18 mouse cellular contexts compared by ENCODE assay signal in genomic region chr1:122055146-122055545, GRCm38 (mm10).
A peak's percentile ranks its signal among the peaks of the same experiment; 100 is the strongest.
DNase-seq lines count a peak whose midpoint lies in the region; ATAC-seq and TF ChIP-seq lines count a peak whose summit lies in the region.
"Had no signal": no experiment of that assay in that cellular context is flagged by ENCODE, and none has a peak within 500 bp of the region (broad histone marks: within the 10 kb centered on the region; RNA-seq: fewer than 3 reads in every experiment).

No protein-coding gene starts in this region.

- no peaks in the 10 kb centered on the region for H3K4me1 ChIP-seq in kidney, postnatal 0 days (replicated peaks; ENCODE audit: insufficient read depth, low read length)
- H3K4me1 ChIP-seq in kidney, embryonic 14.5 days (ENCODE audit: control insufficient read depth, insufficient read depth, low read length), result no peaks in the 10 kb centered on the region
- no peaks in the 10 kb centered on the region for H3K4me1 ChIP-seq in midbrain, postnatal 0 days (ENCODE audit: insufficient read depth, low read length)
- no peaks in the 10 kb centered on the region for H3K4me1 ChIP-seq in midbrain, embryonic 11.5 days (ENCODE audit: control insufficient read depth, insufficient read depth, low read length)
- no peaks in the 10 kb centered on the region for H3K4me1 ChIP-seq in stomach, postnatal 0 days (replicated peaks; ENCODE audit: control insufficient read depth, insufficient read depth)
- no peaks in the 10 kb centered on the region for H3K4me1 ChIP-seq in heart, embryonic 11.5 days (ENCODE audit: control insufficient read depth, insufficient read depth, low read length)
- H3K4me1 ChIP-seq: heart, embryonic 10.5 days; limb, embryonic 10.5 days; liver, embryonic 13.5 days; midbrain, embryonic 10.5 days had no signal

- H3K9ac ChIP-seq in kidney, postnatal 0 days (ENCODE audit: low read depth, low read length), result no peak overlapping the region
- H3K9ac ChIP-seq in kidney, embryonic 14.5 days (ENCODE audit: low read depth, low read length), result no peak overlapping the region
- H3K9ac ChIP-seq in midbrain, postnatal 0 days (replicated peaks; ENCODE audit: low read length, poor library complexity, severe bottlenecking), result no peak overlapping the region
- H3K9ac ChIP-seq in midbrain, embryonic 11.5 days (ENCODE audit: low read length), result no peak overlapping the region
- H3K9ac ChIP-seq in stomach, postnatal 0 days (ENCODE audit: low read length), result no peak overlapping the region
- no peak overlapping the region for H3K9ac ChIP-seq in heart, embryonic 11.5 days (ENCODE audit: low read depth, low read length)
- H3K9ac ChIP-seq: liver, embryonic 13.5 days had no signal

- no peaks in the 10 kb centered on the region for H3K36me3 ChIP-seq in kidney, postnatal 0 days (ENCODE audit: insufficient read depth, low read length)
- H3K36me3 ChIP-seq in kidney, embryonic 14.5 days (ENCODE audit: control insufficient read depth, insufficient read depth, low read length), result no peaks in the 10 kb centered on the region
- H3K36me3 ChIP-seq in midbrain, postnatal 0 days (ENCODE audit: insufficient read depth, low read length), result no peaks in the 10 kb centered on the region
- no peaks in the 10 kb centered on the region for H3K36me3 ChIP-seq in midbrain, embryonic 11.5 days (ENCODE audit: control insufficient read depth, insufficient read depth, low read length)
- no peaks in the 10 kb centered on the region for H3K36me3 ChIP-seq in stomach, postnatal 0 days (ENCODE audit: control insufficient read depth, insufficient read depth, low read length)
- no peaks in the 10 kb centered on the region for H3K36me3 ChIP-seq in heart, embryonic 11.5 days (ENCODE audit: control insufficient read depth, insufficient read depth, low read length)
- H3K36me3 ChIP-seq: heart, embryonic 10.5 days; limb, embryonic 10.5 days; liver, embryonic 13.5 days; midbrain, embryonic 10.5 days had no signal

- no peak overlapping the region for H3K4me3 ChIP-seq in kidney, postnatal 0 days (replicated peaks; ENCODE audit: low read depth, low read length)
- no peak overlapping the region for H3K4me3 ChIP-seq in kidney, embryonic 14.5 days (ENCODE audit: low read length)
- no peak overlapping the region for H3K4me3 ChIP-seq in midbrain, postnatal 0 days (ENCODE audit: low read depth, low read length)
- no peak overlapping the region for H3K4me3 ChIP-seq in midbrain, embryonic 11.5 days (ENCODE audit: low read depth, low read length)
- no peak overlapping the region for H3K4me3 ChIP-seq in stomach, postnatal 0 days (ENCODE audit: low read depth, low read length)
- H3K4me3 ChIP-seq in heart, embryonic 11.5 days (ENCODE audit: low read depth, low read length), result no peak overlapping the region
- H3K4me3 ChIP-seq: heart, embryonic 10.5 days; limb, embryonic 10.5 days; liver, embryonic 13.5 days; midbrain, embryonic 10.5 days had no signal

- no peaks in the 10 kb centered on the region for H3K27me3 ChIP-seq in kidney, postnatal 0 days (ENCODE audit: insufficient read depth, low read length)
- no peaks in the 10 kb centered on the region for H3K27me3 ChIP-seq in kidney, embryonic 14.5 days (ENCODE audit: control insufficient read depth, insufficient read depth, low read length)
- no peaks in the 10 kb centered on the region for H3K27me3 ChIP-seq in midbrain, postnatal 0 days (ENCODE audit: insufficient read depth, low read length)
- no peaks in the 10 kb centered on the region for H3K27me3 ChIP-seq in midbrain, embryonic 11.5 days (ENCODE audit: control insufficient read depth, insufficient read depth, low read length)
- no peaks in the 10 kb centered on the region for H3K27me3 ChIP-seq in stomach, postnatal 0 days (ENCODE audit: control insufficient read depth, insufficient read depth, low read length)
- no peaks in the 10 kb centered on the region for H3K27me3 ChIP-seq in heart, embryonic 11.5 days (ENCODE audit: control insufficient read depth, insufficient read depth, low read length)
- H3K27me3 ChIP-seq: liver, embryonic 13.5 days; Patski had no signal

- TF ChIP-seq CTCF in kidney, postnatal 0 days (IDR thresholded peaks at IDR 0.05; ENCODE audit: low read depth), result peak; percentile 57
- TF ChIP-seq CTCF in midbrain, postnatal 0 days (IDR thresholded peaks at IDR 0.05), result peak; percentile 60
- peak; percentile 42 for TF ChIP-seq CTCF in stomach, postnatal 0 days (IDR thresholded peaks at IDR 0.05; ENCODE audit: low read depth)

- no peak for ATAC-seq in kidney, postnatal 0 days (replicated peaks; ENCODE audit: low FRiP score, low read depth)
- no peak for ATAC-seq in kidney, embryonic 14.5 days (ENCODE audit: low FRiP score, low TSS enrichment)
- ATAC-seq in midbrain, postnatal 0 days (ENCODE audit: low FRiP score), result no peak
- no peak for ATAC-seq in midbrain, embryonic 11.5 days (ENCODE audit: low FRiP score)
- ATAC-seq in stomach, postnatal 0 days (ENCODE audit: low FRiP score, low TSS enrichment), result no peak
- ATAC-seq in heart, embryonic 11.5 days (replicated peaks; ENCODE audit: insufficient number of reproducible peaks, low FRiP score, low TSS enrichment), result no peak
- ATAC-seq: Patski had no signal

- DNase-seq in kidney, postnatal 0 days (ENCODE audit: low spot score), result no peak
- peak; percentile 24 for DNase-seq in midbrain, postnatal 0 days (ENCODE audit: low spot score)
- DNase-seq in midbrain, embryonic 11.5 days (ENCODE audit: low spot score, missing footprints), result no peak
- DNase-seq in ZHBTc4 (ENCODE audit: low read depth, low spot score), result peak; percentile 2
- DNase-seq in stomach, postnatal 0 days (ENCODE audit: low spot score), result no peak
- DNase-seq: cerebellum, adult 8-10 months; gastrocnemius, postnatal 25 days; heart, postnatal 4 days; kidney, postnatal 14 days; liver, embryonic 13.5 days; lung, postnatal 36 days; thymus, adult 2 months had no signal

- no peaks in the 10 kb centered on the region for H3K9me3 ChIP-seq in kidney, postnatal 0 days (replicated peaks; ENCODE audit: low read length)
- no peaks in the 10 kb centered on the region for H3K9me3 ChIP-seq in kidney, embryonic 14.5 days (ENCODE audit: control insufficient read depth, low read length)
- no peaks in the 10 kb centered on the region for H3K9me3 ChIP-seq in midbrain, postnatal 0 days (ENCODE audit: low read length)
- H3K9me3 ChIP-seq in midbrain, embryonic 11.5 days (ENCODE audit: control insufficient read depth, low read length), result no peaks in the 10 kb centered on the region
- no peaks in the 10 kb centered on the region for H3K9me3 ChIP-seq in stomach, postnatal 0 days (ENCODE audit: control insufficient read depth, low read length)
- H3K9me3 ChIP-seq in heart, embryonic 11.5 days (replicated peaks; ENCODE audit: control insufficient read depth, low read length), result no peaks in the 10 kb centered on the region
- H3K9me3 ChIP-seq: heart, embryonic 10.5 days; limb, embryonic 10.5 days; liver, embryonic 13.5 days; midbrain, embryonic 10.5 days had no signal

- no peak overlapping the region for H3K27ac ChIP-seq in kidney, postnatal 0 days
- H3K27ac ChIP-seq in kidney, embryonic 14.5 days (ENCODE audit: low read depth, low read length), result no peak overlapping the region
- no peak overlapping the region for H3K27ac ChIP-seq in midbrain, postnatal 0 days (ENCODE audit: low read depth, low read length)
- H3K27ac ChIP-seq in midbrain, embryonic 11.5 days (ENCODE audit: low read depth, low read length), result no peak overlapping the region
- no peak overlapping the region for H3K27ac ChIP-seq in stomach, postnatal 0 days (replicated peaks)
- H3K27ac ChIP-seq in heart, embryonic 11.5 days (ENCODE audit: low read depth, low read length), result no peak overlapping the region
- H3K27ac ChIP-seq: heart, embryonic 10.5 days; limb, embryonic 10.5 days; liver, embryonic 13.5 days; midbrain, embryonic 10.5 days had no signal

- WGBS in kidney, postnatal 0 days, result 74% methylated on average over 1 of the region's 1 CpGs
- 74% methylated on average over 1 of the region's 1 CpGs for WGBS in kidney, embryonic 14.5 days
- 85% methylated on average over 1 of the region's 1 CpGs for WGBS in midbrain, postnatal 0 days
- 86% methylated on average over 1 of the region's 1 CpGs for WGBS in midbrain, embryonic 11.5 days
- WGBS in stomach, postnatal 0 days, result 71% methylated on average over 1 of the region's 1 CpGs
- 69% methylated on average over 1 of the region's 1 CpGs for WGBS in heart, embryonic 11.5 days (ENCODE audit: insufficient replicate concordance)

- H3K4me2 ChIP-seq in kidney, postnatal 0 days (ENCODE audit: low read length), result no peak overlapping the region
- H3K4me2 ChIP-seq in kidney, embryonic 14.5 days (replicated peaks; ENCODE audit: low read depth, low read length), result no peak overlapping the region
- H3K4me2 ChIP-seq in midbrain, postnatal 0 days (ENCODE audit: low read depth, low read length, poor library complexity, severe bottlenecking), result no peak overlapping the region
- H3K4me2 ChIP-seq in midbrain, embryonic 11.5 days, result no peak overlapping the region
- H3K4me2 ChIP-seq in stomach, postnatal 0 days (replicated peaks; ENCODE audit: low read depth), result no peak overlapping the region
- no peak overlapping the region for H3K4me2 ChIP-seq in heart, embryonic 11.5 days
- H3K4me2 ChIP-seq: liver, embryonic 13.5 days had no signal

- no peak for TF ChIP-seq EP300 in stomach, postnatal 0 days (optimal IDR thresholded peaks at IDR 0.05)

Comparison
In these comparisons a context has a peak if more than half of its experiments do, and no peak if none do; other contexts are left out.
1. DNase-seq: peak in midbrain, postnatal 0 days (single experiment) and ZHBTc4 (single experiment); none in kidney, postnatal 0 days (single experiment), midbrain, embryonic 11.5 days (single experiment) and stomach, postnatal 0 days (single experiment).
2. Peak in every context shown above with its lines, with median percentiles within 50 percentile points of each other: CTCF ChIP-seq.